Comparison of ENCODE assay signal across 21 mouse cellular contexts in genomic region chr3:83633032-83633431, GRCm38 (mm10).
A peak's percentile ranks its signal among the peaks of the same experiment; 100 is the strongest.
DNase-seq lines count a peak whose midpoint lies in the region; ATAC-seq and TF ChIP-seq lines count a peak whose summit lies in the region.
"Had no signal": no experiment of that assay in that cellular context is flagged by ENCODE, and none has a peak within 500 bp of the region (broad histone marks: within the 10 kb centered on the region; RNA-seq: fewer than 3 reads in every experiment).

No protein-coding gene starts in this region.

- no peak overlapping the region for H3K27ac ChIP-seq in midbrain, postnatal 0 days (ENCODE audit: low read depth, low read length)
- H3K27ac ChIP-seq in midbrain, embryonic 10.5 days (replicated peaks): no peak overlapping the region
- H3K27ac ChIP-seq: embryonic facial prominence, embryonic 12.5 days; embryonic facial prominence, embryonic 15.5 days; gastrocnemius, adult 2 months; hindbrain, embryonic 14.5 days; hindbrain, postnatal 0 days had no signal

- WGBS in midbrain, postnatal 0 days: 61% methylated on average over 9 of the region's 9 CpGs
- WGBS in midbrain, embryonic 10.5 days: 88% methylated on average over 9 of the region's 9 CpGs

- H3K36me3 ChIP-seq in midbrain, postnatal 0 days (ENCODE audit: insufficient read depth, low read length): no peaks in the 10 kb centered on the region
- no peaks in the 10 kb centered on the region for H3K36me3 ChIP-seq in midbrain, embryonic 10.5 days
- H3K36me3 ChIP-seq: embryonic facial prominence, embryonic 12.5 days; embryonic facial prominence, embryonic 15.5 days had no signal

- no peak overlapping the region for H3K4me2 ChIP-seq in midbrain, postnatal 0 days (ENCODE audit: low read depth, low read length, poor library complexity, severe bottlenecking)
- H3K4me2 ChIP-seq: embryonic facial prominence, embryonic 12.5 days; embryonic facial prominence, embryonic 15.5 days; heart, embryonic 11.5 days; hindbrain, embryonic 14.5 days had no signal

- peak; percentile 5 for DNase-seq in midbrain, postnatal 0 days (ENCODE audit: low spot score)
- DNase-seq in midbrain, embryonic 10.5 days (ENCODE audit: low spot score): no peak
- DNase-seq in retina, postnatal 1 day: peak; percentile 30
- DNase-seq in retina, embryonic 14.5 days (ENCODE audit: low spot score): no peak
- peak; percentile 31 for DNase-seq in retina, postnatal 7 days (ENCODE audit: low read depth, low spot score)
- no peak for DNase-seq in cerebellum, postnatal 14 days
- DNase-seq: adrenal gland, adult 2 months; adrenal gland, postnatal 14 days; cerebellum, adult 18-20 months; cerebellum, adult 9-10 months; cerebellum, postnatal 25 days; forebrain, postnatal 0 days; gastrocnemius, adult 2 months; gastrocnemius, postnatal 14 days had no signal

- no peaks in the 10 kb centered on the region for H3K9me3 ChIP-seq in midbrain, postnatal 0 days (ENCODE audit: low read length)
- no peaks in the 10 kb centered on the region for H3K9me3 ChIP-seq in midbrain, embryonic 10.5 days (replicated peaks)
- H3K9me3 ChIP-seq: embryonic facial prominence, embryonic 12.5 days; embryonic facial prominence, embryonic 15.5 days had no signal

- no peaks in the 10 kb centered on the region for H3K4me1 ChIP-seq in midbrain, postnatal 0 days (ENCODE audit: insufficient read depth, low read length)
- no peaks in the 10 kb centered on the region for H3K4me1 ChIP-seq in midbrain, embryonic 10.5 days
- H3K4me1 ChIP-seq: embryonic facial prominence, embryonic 12.5 days; embryonic facial prominence, embryonic 15.5 days had no signal

- no peaks in the 10 kb centered on the region for H3K27me3 ChIP-seq in midbrain, postnatal 0 days (ENCODE audit: insufficient read depth, low read length)
- H3K27me3 ChIP-seq in midbrain, embryonic 10.5 days (ENCODE audit: low read depth, poor library complexity, severe bottlenecking): no peaks in the 10 kb centered on the region
- H3K27me3 ChIP-seq: embryonic facial prominence, embryonic 12.5 days; embryonic facial prominence, embryonic 15.5 days had no signal

- no peak overlapping the region for H3K9ac ChIP-seq in midbrain, postnatal 0 days (replicated peaks; ENCODE audit: low read length, poor library complexity, severe bottlenecking)
- H3K9ac ChIP-seq: embryonic facial prominence, embryonic 12.5 days; embryonic facial prominence, embryonic 15.5 days; forebrain, postnatal 0 days; hindbrain, embryonic 14.5 days had no signal

- TF ChIP-seq CTCF in midbrain, postnatal 0 days (IDR thresholded peaks at IDR 0.05): no peak

- ATAC-seq in midbrain, postnatal 0 days (ENCODE audit: low FRiP score): no peak
- ATAC-seq: CD4-positive, CD25-positive, alpha-beta regulatory T cell, adult 4 months; forebrain, embryonic 14.5 days; forebrain, postnatal 0 days; hindbrain, postnatal 0 days had no signal

- H3K4me3 ChIP-seq in midbrain, postnatal 0 days (ENCODE audit: low read depth, low read length): no peak overlapping the region
- H3K4me3 ChIP-seq in midbrain, embryonic 10.5 days: no peak overlapping the region
- H3K4me3 ChIP-seq: embryonic facial prominence, embryonic 12.5 days; embryonic facial prominence, embryonic 15.5 days; gastrocnemius, adult 2 months had no signal

Comparison
In these comparisons a context has a peak if more than half of its experiments do, and no peak if none do; other contexts are left out.
1. DNase-seq: peak in midbrain, postnatal 0 days (single experiment), retina, postnatal 1 day (single experiment) and retina, postnatal 7 days (single experiment); none in midbrain, embryonic 10.5 days (single experiment), retina, embryonic 14.5 days (single experiment) and cerebellum, postnatal 14 days (0 of 2).